Mouse (Mus musculus) gastrocnemius, postnatal 36 days (tissue): ENCODE results near the gene Rtl10. TPM values are rescaled to one million over a fixed set of nuclear protein-coding genes. Genes with fewer than 3 reads are reported as not detected.

ENCODE experiments used
- DNase-seq, 2 experiments: peaks; one replicate each; pipeline ENCODE4 v3.0.0; 2022
- intact Hi-C: fragments of 180-260 bp; cut with DNase I; formaldehyde crosslinking; loops from one replicate; pipeline ENCODE4 v1.15.1; 2025
- long read RNA-seq, 2 experiments: library from polyadenylated mRNA; stranded (forward); transcript quantifications; one replicate each; pipeline ENCODE4 v2.0.0; 2021
- total RNA-seq, 2 experiments: library from RNA; stranded (reverse); gene quantifications; 2 replicates each; pipeline ENCODE4 v1.2.3; 2021

Gene Rtl10
- total RNA-seq = 1 to 10 TPM; 1.9 to 3.1 TPM
- long read RNA-seq, experiment 1 = 0 reads
- long read RNA-seq, experiment 2, partial matches to known transcripts = 0 of 1 reads
- long read RNA-seq, experiment 2, other reads (novel, unspliced or antisense) = 0 of 1 reads

- DNase-seq = peak; percentile 90 to 95
- intact Hi-C loops = loop anchor here (5.0 kb wide), 1 partner anchor 109 kb away; no protein-coding TSS in a partner anchor
These were observed at the start of gene Rtl10, which contains the start of gene Gnb1l for GRCm38 (mm10) chr16:18498558-18498990. Gene Rtl10, plus strand, starts transcription at chr16:18498901. Gene Gnb1l, plus strand, starts transcription at chr16:18498713.

- intact Hi-C loops = loop anchor here (5.0 kb wide), 1 partner anchor 58 kb away; no protein-coding TSS in a partner anchor
- DNase-seq = no peak
These were observed 49.7 kb upstream of the Rtl10 start for GRCm38 (mm10) chr16:18449005-18449404.

DNA sequence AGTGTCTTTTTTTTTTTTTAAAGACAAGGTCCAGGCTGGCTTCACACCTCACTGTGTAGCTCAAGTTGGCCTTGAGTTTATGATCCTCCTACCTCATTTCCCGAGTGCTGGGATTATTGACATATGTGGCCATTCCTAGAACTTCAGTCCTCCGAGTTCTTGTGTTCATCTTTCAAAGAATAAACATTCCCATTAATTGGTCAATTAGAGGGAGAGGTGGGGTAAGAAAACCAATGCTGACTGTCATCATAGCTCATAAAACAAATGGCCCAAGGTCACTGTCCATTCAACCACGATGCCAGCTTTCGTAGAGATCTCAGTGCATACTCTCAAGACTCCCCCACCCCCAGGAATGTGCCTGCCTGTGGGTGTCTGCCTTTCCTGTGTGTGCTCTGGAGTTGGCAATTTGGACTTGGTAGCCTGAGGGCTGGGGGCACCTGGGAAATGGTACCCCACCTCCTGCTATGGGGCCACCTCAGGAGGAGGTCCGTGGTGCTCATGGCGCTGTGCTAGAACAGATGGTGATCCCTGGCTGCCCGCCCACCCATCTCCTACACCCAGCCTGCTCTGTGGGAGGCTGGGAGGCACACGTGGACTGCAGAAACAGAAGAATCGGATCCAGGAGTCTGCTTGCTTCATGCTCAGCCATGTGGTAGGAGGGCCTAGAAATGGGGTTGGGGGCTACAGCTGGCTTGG lies 47.1 kb upstream of the Rtl10 start:
- intact Hi-C loops = no loop called here
- no peak for DNase-seq

DNA sequence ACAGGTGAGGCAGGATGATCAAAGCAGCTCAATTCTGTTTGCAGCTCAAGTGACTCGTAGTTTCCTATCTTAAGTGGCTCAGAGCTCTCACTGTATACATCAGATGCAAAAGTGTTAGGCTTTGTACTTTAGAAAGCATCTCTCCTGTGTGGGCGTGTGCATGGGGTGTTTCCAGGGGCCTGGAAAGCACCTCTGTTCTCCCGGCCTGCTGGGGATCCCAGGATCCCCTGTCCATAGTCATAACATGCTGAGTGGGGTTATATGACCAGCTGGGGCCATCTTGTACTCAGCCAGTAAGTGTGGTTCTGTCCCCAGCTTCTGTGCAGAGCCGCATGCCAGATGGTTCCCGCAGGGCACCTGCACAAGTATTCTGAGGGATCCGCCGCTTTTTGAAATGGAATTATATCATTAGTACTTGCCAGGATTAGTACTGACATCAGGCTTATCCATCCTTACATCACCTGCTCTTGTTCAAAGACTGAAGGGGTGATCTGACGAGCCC lies 46.3 kb upstream of the Rtl10 start:
- intact Hi-C loops = no loop called here
- no peak for DNase-seq

- DNase-seq = no peak
- intact Hi-C loops = no loop called here
These were observed 44.9 kb upstream of the Rtl10 start for GRCm38 (mm10) chr16:18453846-18454245.

GRCm38 (mm10) chr16:18455407-18455806 lies 43.3 kb upstream of the Rtl10 start:
- intact Hi-C loops = no loop called here
- DNase-seq = no peak

- DNase-seq = no peak
- intact Hi-C loops = no loop called here
These were observed 40.0 kb upstream of the Rtl10 start for GRCm38 (mm10) chr16:18458661-18459060.

GRCm38 (mm10) chr16:18459335-18459954 lies 39.3 kb upstream of the Rtl10 start:
- DNase-seq = no peak
- intact Hi-C loops = no loop called here

DNA sequence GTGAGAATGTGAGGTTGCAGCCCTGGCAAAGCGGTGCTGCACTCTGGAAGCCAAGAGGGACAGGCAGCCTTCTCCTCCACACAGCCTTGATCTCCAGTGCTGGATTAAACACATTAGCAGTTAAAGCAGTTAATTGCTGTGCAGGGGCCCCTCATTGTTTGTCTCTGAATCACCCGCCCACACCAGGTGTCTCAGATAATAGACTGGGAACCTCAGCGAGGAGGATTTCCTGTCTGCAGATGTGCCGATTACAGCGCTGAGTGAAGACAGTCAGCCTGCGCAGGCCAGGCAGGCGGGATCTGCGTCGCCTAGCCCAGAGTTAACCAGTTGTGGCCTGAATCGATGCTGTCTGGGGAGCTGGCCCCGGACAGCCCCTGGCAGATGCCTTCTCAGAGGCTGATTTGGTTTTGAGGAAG lies 38.7 kb upstream of the Rtl10 start:
- DNase-seq = peak in 1 of 2 experiments; percentile 25
- intact Hi-C loops = no loop called here

DNA sequence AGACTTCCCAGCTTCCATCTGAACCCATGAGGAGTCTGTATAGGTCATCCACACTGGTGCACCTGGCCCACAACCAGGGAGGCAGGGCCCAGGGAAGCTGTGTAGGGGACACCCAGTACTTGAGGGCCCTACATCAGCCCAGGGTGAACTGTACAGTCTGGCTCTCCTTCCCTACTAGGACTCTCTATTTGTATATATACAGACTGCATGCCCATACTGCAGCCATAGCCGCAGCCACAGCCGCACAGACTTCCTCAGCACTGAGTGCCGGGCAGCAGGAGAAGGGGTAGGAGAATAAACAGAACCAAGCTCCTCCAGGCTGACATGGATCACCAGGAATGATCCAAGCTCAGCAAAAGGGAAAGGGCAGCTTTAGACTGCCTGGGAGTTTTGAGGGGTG lies 37.9 kb upstream of the Rtl10 start:
- DNase-seq = no peak
- intact Hi-C loops = no loop called here

DNA sequence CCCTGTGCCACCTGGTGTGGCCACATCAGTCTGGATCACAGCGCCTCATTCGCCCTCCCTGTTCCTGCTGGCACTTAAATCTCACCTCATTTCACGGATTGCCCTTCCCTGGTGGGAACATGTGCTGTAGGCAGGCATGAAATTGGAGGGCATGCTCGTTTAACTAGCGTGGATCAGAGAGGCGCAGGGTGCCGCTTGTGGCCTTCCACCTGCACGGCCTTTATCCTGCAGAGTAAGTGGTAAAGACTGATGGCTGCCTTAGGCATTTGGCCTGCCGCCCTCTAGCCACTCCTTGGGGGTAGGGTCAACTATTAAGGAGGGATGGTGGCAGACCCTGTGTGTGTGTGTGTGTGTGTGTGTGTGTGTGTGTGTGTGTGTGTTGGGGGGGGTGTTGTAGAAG lies 36.7 kb upstream of the Rtl10 start:
- no peak for DNase-seq
- intact Hi-C loops = no loop called here

GRCm38 (mm10) chr16:18462598-18462997 lies 36.1 kb upstream of the Rtl10 start:
- intact Hi-C loops = no loop called here
- DNase-seq = no peak

DNA sequence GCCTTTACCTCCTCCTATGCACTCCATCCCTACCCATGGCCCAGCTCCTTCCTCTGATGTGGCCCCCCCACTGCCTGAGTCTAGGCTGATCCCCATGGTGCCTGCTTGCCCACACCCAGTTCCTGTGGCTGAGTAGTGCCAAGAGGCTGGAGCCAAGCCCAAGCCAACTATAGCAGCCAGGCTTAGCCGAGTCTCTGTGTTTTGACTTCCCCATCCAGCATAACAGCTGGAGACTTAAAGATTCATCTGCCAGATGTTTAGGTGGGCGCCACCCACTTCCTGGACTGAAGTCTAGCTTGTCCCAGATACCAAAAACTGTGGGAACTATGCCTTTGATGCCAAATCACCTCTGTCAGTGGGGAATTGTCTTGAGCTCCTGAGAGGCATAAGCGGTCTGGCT lies 34.4 kb upstream of the Rtl10 start:
- intact Hi-C loops = no loop called here
- DNase-seq = peak; percentile 38 to 42

DNA sequence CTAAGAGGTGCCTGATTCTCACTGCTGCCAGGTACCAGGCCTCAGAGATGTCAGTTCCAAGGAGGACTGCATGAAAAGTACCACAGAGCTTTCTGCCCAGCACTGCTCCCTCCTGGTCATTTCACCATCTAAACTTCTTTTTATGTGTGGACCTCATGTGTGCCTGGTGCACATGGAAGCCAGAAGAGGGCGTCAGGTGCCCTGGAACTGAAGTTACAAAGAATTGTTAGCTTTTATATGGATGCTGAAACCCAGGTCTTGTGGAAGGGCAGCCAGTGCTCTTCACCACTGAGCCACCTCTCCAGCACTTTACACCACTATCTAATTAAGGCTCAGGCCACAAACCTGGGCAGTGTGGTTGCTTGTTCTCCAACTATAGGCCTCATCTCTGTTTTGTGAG lies 27.9 kb upstream of the Rtl10 start:
- intact Hi-C loops = no loop called here
- peak in 1 of 2 experiments; percentile 6 for DNase-seq

- peak in 1 of 2 experiments; percentile 8 for DNase-seq
- intact Hi-C loops = no loop called here
These were observed 27.2 kb upstream of the Rtl10 start for GRCm38 (mm10) chr16:18471381-18471955.

DNA sequence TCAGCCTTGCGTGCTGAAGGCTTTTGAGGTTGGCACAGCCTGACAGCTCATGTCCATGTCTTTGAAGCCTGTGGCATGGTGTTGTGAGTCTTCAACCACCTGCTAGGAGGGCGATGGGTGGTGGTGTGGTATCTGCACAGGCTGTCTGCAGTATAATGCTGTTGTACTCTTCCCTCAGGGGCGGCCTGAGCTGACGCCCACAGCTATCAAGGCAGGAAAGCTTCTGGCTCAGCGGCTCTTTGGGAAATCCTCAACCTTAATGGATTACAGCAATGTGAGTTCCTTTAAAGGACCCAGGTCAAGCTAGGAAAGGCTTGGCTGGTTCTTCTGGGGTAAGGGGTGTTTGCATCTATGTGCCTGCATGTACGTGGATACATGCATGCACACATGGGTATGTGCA lies 26.7 kb upstream of the Rtl10 start:
- no peak for DNase-seq
- intact Hi-C loops = no loop called here

- no peak for DNase-seq
- intact Hi-C loops = no loop called here
These were observed 26.3 kb upstream of the Rtl10 start for GRCm38 (mm10) chr16:18472416-18472815.

DNA sequence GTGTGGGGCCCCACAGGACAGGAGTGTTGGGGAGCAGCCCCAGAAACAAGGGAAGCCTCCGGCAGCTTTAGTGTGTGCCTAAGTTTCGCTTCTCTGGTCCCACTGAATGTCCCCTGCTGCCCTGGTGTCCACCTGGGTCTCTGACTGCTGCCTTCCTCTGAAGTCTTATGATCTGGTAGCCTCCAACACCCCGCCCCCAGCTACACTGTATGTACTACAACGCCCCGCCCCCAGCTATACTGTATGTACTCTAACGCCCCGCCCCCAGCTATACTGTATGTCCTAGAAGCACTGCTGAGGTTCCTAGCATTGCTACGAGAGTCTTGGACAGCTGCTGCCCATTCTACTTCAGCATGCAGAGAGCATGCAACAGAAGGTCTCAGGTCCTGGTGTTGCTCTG lies 25.7 kb upstream of the Rtl10 start:
- intact Hi-C loops = no loop called here
- no peak for DNase-seq

- intact Hi-C loops = no loop called here
- no peak for DNase-seq
These were observed 24.7 kb upstream of the Rtl10 start for GRCm38 (mm10) chr16:18474021-18474420.

GRCm38 (mm10) chr16:18477996-18478395 lies 20.7 kb upstream of the Rtl10 start:
- peak in 1 of 2 experiments; percentile 7 for DNase-seq
- intact Hi-C loops = no loop called here

GRCm38 (mm10) chr16:18479667-18480066 lies 19.0 kb upstream of the Rtl10 start:
- intact Hi-C loops = no loop called here
- peak in 1 of 2 experiments; percentile 9 for DNase-seq
